Mouse (Mus musculus): Measurements from ENCODE around the gene H2-T22. TPM values are rescaled to one million over a fixed set of nuclear protein-coding genes. Genes with fewer than 3 reads are reported as not detected.
"Not testable (repeated sequence)": the region's sequence is repeated elsewhere in the genome, so short reads cannot be mapped to it uniquely, and the experiment has no call there.

H2-T22 gene
- polyA plus RNA-seq (2016; fragmentation: Nextera tagmentation; extraction: Ambion mirVana): 7.4 and 7.7 TPM in 2 replicates

DNA sequence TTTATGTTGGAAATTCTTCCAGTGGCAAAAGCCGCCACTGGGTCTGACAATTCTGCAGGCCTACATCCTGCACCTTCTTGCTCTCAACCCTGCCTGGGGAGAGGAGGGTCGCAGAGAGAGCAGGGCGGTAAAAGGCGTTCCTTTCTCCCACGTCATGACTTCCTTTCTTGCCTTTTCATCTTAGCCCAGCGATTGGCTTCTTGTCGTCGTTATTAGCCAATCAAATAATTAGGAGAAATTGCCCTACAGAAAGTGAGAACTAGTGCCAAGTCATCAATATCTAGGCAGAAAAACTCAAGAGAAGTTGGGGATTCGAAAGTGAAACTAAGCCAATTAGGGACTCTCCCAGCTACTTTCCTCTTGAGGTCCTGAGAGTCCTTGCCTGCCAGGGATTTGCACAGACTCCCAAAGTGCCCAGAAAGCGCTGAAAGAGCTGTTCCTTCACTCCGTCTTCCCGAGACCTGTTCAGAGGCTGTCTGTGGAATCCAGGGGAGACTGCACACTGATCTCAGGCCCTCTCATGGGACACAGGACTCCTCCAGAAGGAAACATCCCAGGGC, at the start of gene H2-T22, which contains the start of gene Gm6034:
TSS of gene H2-T22 (minus strand) at position 138 of the 560 bp plus-strand sequence.
TSS of gene Gm6034 (plus strand) at position 352 of the 560 bp plus-strand sequence.
- H3K9ac ChIP-seq: peak within 1 kb of the TSS; percentile 49
- not testable (repeated sequence) for H3K36me3 ChIP-seq; H3K9me3 ChIP-seq; H3K27me3 ChIP-seq (replicated peaks); H3K27ac ChIP-seq; H3K4me1 ChIP-seq
- 2% methylated on average over 12 of the region's 12 CpGs for WGBS
- ATAC-seq (ENCODE audit: low FRiP score, low read depth): peak; percentile 91
- peak within 1 kb of the TSS; percentile 69 for H3K4me2 ChIP-seq (replicated peaks)
- peak within 1 kb of the TSS; percentile 33 for H3K4me3 ChIP-seq

DNA sequence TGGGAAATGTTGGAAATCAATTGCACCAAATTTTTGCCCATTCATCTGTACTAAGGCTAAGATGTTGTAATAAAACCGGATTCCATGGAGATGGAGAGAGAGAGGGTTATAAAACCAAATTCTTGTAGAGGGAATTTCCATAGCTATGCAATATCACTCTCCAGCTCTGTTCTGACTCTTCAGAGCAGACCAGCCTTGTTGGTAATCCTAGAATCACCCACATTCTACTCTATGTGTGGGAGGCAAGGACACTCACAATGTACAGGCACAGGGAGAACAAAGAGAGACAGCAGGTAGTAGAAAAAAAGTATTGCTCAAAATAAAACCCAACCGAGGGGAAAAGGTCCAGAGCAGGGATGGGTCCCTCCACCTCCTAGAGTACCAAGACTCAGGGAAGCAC, 49.4 kb upstream of the H2-T22 start:
- no CpG with 5 or more reads among the region's 2 CpGs for WGBS
- H3K4me2 ChIP-seq (replicated peaks); ATAC-seq (ENCODE audit: low FRiP score, low read depth); H3K36me3 ChIP-seq; H3K9ac ChIP-seq; H3K4me3 ChIP-seq; H3K27ac ChIP-seq; H3K9me3 ChIP-seq; H3K4me1 ChIP-seq; H3K27me3 ChIP-seq (replicated peaks): not testable (repeated sequence)

DNA sequence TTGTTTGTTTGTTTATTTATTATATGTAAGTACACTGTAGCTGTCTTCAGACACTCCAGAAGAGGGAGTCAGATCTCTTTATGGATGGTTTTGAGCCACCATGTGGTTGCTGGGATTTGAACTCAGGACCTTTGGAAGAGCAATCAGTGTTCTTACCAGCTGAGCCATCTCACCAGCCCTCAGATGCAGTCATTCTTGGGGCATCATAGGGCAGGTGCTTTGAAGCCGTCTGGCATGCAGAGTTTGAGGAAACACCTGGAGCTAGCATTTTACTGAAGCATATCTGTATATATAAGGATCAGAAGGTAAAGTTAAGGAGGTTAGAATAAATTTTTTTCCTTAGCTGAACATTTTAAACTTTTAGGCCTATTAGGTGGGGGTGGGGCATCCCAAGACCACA, 43.4 kb upstream of the H2-T22 start:
- H3K4me3 ChIP-seq; H3K9me3 ChIP-seq; H3K4me2 ChIP-seq (replicated peaks); ATAC-seq (ENCODE audit: low FRiP score, low read depth); H3K9ac ChIP-seq; H3K27ac ChIP-seq; H3K36me3 ChIP-seq: not testable (repeated sequence)
- WGBS: 74% methylated on average over 1 of the region's 1 CpGs
- Histone ChIP-seq H3K4me1 (peaks cover 11% of the 10 kb centered on the region), H3K27me3 (replicated peaks) (peaks cover 12% of the 10 kb centered on the region)

DNA sequence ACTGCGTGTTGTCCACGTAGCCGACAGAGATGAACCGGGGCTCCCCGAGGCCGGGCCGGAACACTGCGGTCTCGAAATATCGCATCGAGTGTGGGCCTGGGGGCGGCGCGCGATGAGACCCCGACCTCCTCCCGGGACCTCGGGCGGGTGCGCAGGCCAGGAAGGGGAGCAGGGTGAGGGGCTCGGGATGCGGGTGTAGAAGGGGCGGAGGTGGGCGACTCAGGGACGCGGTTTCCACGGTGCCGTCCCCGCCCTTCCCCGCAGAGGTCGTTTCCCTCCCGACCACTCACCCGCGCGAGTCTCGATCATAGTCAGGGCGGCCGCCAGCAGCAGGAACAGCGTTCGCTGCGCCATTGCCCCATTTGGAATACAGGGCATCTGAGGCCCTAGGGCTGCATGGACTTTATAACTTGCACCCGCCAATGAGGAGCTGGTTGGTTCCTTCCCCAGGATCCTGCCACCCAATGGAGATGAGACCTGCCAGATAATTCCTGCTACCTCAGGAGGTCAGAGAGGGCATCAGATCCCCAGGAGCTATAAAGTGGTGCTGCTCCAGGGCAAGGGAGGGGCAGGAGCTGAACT, 41.4 kb upstream of the H2-T22 start:
- no peak overlapping the region for H3K27ac ChIP-seq
- peak overlapping the region; percentile 48 for H3K4me3 ChIP-seq
- H3K9me3 ChIP-seq: no peaks in the 10 kb centered on the region
- H3K4me1 ChIP-seq: peaks cover 11% of the 10 kb centered on the region
- H3K4me2 ChIP-seq (replicated peaks): peak overlapping the region; percentile 98
- H3K9ac ChIP-seq: peak overlapping the region; percentile 64
- 1% methylated on average over 42 of the region's 42 CpGs for WGBS
- H3K27me3 ChIP-seq (replicated peaks): peaks cover 12% of the 10 kb centered on the region
- peak; percentile 65 for ATAC-seq (ENCODE audit: low FRiP score, low read depth)
- H3K36me3 ChIP-seq: no peaks in the 10 kb centered on the region

DNA sequence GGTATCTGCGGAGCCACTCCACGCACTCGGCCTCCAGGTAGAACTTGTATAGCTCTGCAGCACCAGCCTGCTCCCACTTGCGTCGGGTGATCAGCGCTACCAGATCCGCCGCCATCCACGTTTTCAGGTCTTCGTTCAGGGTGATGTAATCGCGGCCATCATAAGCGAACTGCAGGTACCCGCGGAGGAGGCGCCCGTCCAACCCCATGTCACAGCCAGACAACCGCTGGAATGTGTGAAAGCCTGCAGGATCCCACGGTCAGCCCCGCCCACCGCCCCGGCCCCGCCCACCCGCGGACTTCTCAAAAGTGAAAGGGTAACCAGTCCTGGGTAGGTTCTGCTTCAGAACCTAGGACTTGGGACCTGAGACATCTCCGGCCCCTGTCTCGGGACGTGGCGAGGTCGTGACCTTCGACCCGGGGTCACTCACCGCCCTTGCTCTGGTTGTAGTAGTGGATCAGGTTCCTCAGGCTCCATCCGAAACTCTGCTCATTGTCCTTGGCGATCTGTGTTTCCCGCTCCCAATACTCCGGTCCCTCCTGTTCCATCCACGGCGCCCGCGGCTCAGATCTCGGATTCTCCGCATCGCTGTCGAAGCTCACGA, 40.8 kb upstream of the H2-T22 start:
- Histone ChIP-seq H3K27ac (no peak overlapping the region), H3K9me3 (no peaks in the 10 kb centered on the region), H3K36me3 (no peaks in the 10 kb centered on the region), H3K9ac (peak overlapping the region; percentile 64), H3K4me1 (peaks cover 11% of the 10 kb centered on the region), H3K4me2 (replicated peaks) (peak overlapping the region; percentile 98), H3K4me3 (peak overlapping the region; percentile 48), H3K27me3 (replicated peaks) (peaks cover 12% of the 10 kb centered on the region)
- WGBS: under 1% methylated on average over 46 of the region's 46 CpGs
- ATAC-seq (ENCODE audit: low FRiP score, low read depth): peak; percentile 85

DNA sequence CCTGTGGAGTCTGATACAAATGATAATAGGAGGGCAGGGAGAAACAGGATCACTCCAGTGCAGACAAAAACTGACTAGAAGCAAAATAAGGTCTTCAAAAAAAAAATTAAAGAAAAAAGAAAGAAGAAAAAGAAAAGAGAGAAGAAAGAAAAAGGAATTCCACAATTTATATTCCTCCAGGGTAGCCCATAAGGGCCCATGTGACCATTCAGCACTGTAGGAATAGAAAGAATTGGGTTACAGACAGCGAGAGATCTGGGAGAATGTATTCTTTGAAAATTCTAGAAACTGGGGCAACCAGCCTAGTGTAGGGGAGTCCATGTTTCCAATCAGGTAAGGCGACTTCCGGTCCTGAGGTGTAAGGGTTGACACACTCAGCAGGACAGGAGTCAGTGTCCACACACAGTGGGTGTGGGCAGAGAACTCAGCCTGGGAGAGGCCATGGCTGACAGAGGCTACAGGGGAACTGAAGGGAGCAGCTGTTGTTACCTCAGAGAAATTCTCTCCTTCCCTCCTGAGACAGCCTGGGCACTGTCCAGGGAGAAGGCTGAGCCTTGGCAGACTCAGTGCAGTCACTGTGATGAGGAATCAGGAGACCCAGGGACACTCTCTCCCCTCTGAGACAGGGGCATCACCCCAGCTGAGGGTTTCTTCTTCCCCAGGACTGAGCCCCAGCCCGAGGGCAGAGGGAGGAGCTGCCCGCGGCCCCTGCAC, 40.1 kb upstream of the H2-T22 start:
- H3K4me2 ChIP-seq (replicated peaks): peak overlapping the region; percentile 98
- not testable (repeated sequence) for H3K9me3 ChIP-seq; H3K36me3 ChIP-seq; ATAC-seq (ENCODE audit: low FRiP score, low read depth); H3K9ac ChIP-seq; H3K27ac ChIP-seq
- peak overlapping the region; percentile 48; the same call in 1 of the 2 replicates for H3K4me3 ChIP-seq
- H3K4me1 ChIP-seq: peaks cover 11% of the 10 kb centered on the region
- 36% methylated on average over 6 of the region's 6 CpGs for WGBS
- H3K27me3 ChIP-seq (replicated peaks): peaks cover 12% of the 10 kb centered on the region

DNA sequence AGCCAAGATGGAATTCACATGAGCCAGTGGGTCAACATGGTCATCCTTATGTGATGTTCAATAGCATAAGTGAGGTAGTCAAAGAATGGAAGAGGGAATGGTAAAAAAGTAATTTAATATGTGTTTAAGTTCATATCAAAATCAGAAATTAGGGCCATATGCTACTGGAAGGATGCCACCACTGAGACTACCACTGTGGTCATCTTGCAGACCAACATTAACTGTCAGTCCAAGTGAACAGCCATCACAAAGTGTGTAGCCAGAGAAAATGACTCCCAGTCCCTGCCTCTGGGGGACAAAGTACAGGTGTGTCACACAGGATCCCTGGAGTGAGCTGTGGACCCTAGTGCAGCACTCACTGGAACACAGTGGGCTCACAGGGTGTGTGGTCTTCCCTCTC, 39.4 kb upstream of the H2-T22 start:
- Histone ChIP-seq H3K27me3 (replicated peaks) (peaks cover 12% of the 10 kb centered on the region), H3K4me1 (peaks cover 11% of the 10 kb centered on the region)
- H3K4me3 ChIP-seq; H3K27ac ChIP-seq; H3K9ac ChIP-seq; H3K9me3 ChIP-seq; ATAC-seq (ENCODE audit: low FRiP score, low read depth); H3K4me2 ChIP-seq (replicated peaks); H3K36me3 ChIP-seq: not testable (repeated sequence)

DNA sequence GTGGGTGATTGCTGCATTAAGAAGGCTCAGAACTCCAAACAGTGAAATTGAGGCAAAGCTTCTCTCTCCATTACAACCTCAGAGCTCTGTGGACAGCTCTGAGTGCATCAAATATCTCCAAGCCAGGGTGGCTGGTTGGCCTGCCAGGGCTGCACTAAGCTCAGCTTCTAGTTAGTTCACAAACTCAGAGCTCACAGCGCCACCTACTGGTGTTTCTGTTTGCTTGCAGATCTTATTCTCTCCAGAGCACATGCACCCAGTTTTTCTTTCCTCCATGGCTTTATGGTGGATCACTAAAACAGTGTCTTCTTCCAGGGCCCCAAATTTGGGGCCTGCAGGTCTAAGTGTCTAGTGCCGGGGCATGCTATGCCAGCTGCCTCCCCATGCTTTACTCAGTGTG, 18.3 kb upstream of the H2-T22 start:
- H3K9ac ChIP-seq: no peak overlapping the region
- no peaks in the 10 kb centered on the region for H3K4me1 ChIP-seq
- no peaks in the 10 kb centered on the region for H3K27me3 ChIP-seq (replicated peaks)
- 20% methylated on average over 2 of the region's 2 CpGs for WGBS
- H3K9me3 ChIP-seq: no peaks in the 10 kb centered on the region
- no peak overlapping the region for H3K27ac ChIP-seq
- no peak for ATAC-seq (ENCODE audit: low FRiP score, low read depth)
- H3K4me2 ChIP-seq (replicated peaks): no peak overlapping the region
- H3K36me3 ChIP-seq: no peaks in the 10 kb centered on the region
- H3K4me3 ChIP-seq: no peak overlapping the region

DNA sequence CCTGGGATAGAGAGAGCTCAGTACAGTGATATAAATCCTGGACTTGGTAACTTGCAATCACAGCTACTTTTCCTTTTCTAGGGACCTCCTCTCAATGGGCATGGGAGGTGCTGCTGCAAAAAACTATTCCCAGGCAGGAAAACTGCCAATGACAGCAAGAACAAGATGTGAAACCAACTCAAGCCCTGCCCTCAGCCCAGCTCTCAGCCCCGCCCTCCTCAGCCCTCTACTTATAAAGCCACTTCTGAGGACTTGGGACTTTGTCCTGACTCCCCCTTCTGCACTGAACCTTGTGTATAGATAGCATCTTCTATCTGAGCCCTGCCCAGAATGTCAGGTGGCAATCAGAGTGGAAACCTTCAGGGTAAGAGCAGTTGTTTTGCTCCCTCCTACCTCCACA, 15.8 kb upstream of the H2-T22 start, which contains the start of gene Gm11127:
TSS of gene Gm11127 (minus strand) at position 10 of the 400 bp plus-strand sequence.
- not testable (repeated sequence) for H3K4me2 ChIP-seq (replicated peaks); H3K4me1 ChIP-seq; ATAC-seq (ENCODE audit: low FRiP score, low read depth); H3K4me3 ChIP-seq; H3K9me3 ChIP-seq; H3K27me3 ChIP-seq (replicated peaks); H3K36me3 ChIP-seq; H3K9ac ChIP-seq; H3K27ac ChIP-seq
- 75% methylated on average over 1 of the region's 1 CpGs for WGBS

DNA sequence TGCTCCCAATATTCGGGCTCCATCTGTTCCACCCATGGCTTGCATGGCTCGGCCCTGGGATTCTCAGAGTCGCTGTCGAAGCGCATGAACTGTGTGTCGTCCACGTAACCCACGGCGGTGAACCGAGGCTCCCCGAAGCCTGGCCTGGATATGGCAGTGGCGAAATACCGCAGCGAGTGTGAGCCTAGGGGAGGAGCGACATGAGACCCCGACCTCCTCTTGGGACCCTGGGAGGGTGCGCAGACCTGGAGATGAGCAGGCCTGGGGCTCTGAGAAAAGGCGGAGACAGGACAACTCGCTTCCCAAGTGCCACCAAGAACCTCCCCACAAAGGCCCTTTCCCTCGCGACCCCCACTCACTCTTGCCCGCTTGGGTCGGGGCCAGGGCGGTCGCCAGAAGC, 15.4 kb upstream of the H2-T22 start:
- H3K27me3 ChIP-seq (replicated peaks); H3K9me3 ChIP-seq; H3K4me2 ChIP-seq (replicated peaks); H3K9ac ChIP-seq; H3K4me1 ChIP-seq; ATAC-seq (ENCODE audit: low FRiP score, low read depth); H3K36me3 ChIP-seq; H3K27ac ChIP-seq; H3K4me3 ChIP-seq: not testable (repeated sequence)
- 88% methylated on average over 25 of the region's 25 CpGs for WGBS

DNA sequence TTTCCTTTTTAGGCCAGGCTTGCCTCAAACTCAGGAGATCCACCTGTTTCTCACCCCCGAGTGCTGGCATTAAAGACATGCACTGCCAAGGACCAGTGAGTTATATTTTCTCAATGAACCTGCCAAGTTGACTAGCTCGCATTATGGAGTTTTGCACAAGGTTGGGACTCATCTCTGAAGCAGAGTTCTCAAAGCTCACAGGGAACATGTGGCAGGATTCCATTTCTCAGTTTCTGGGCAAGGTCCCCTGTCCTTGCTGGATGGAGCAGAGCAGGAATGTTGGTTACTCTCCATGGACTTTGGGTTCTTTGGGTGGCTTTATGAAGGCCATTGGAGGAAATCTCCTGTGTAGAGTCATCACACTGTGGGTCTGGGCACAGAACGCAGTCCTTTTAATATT, 739 bp upstream of the H2-T22 start:
- WGBS: 84% methylated on average over 3 of the region's 3 CpGs
- H3K27ac ChIP-seq: no peak overlapping the region
- no peaks in the 10 kb centered on the region for H3K36me3 ChIP-seq
- H3K9me3 ChIP-seq: no peaks in the 10 kb centered on the region
- no peaks in the 10 kb centered on the region for H3K4me1 ChIP-seq
- H3K4me3 ChIP-seq: no peak overlapping the region
- peak overlapping the region; percentile 69 for H3K4me2 ChIP-seq (replicated peaks)
- ATAC-seq (ENCODE audit: low FRiP score, low read depth): no peak
- H3K9ac ChIP-seq: no peak overlapping the region
- no peaks in the 10 kb centered on the region for H3K27me3 ChIP-seq (replicated peaks)

DNA sequence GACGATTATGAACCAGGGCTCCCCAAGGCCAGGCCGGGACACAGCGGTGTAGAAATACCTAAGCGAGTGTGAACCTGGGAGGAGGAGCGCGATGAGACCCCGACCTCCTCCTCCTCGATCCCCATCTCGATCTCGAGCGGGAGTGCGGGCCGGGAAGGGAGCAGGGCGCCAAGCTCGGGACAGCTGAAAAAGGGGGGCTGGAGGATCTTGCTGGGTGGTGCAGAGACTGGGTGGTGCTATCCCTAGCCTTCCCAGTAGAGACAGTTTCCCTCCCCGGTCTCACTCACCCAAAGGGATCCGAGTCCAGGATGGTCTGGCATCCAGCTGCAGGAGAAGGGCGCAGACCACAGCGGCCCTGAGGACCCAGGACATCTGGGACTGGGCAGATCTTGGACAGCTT, 492 bp downstream of the H2-T22 start:
- H3K9ac ChIP-seq: peak overlapping the region; percentile 49
- not testable (repeated sequence) for H3K4me1 ChIP-seq; H3K27me3 ChIP-seq (replicated peaks); H3K27ac ChIP-seq; H3K9me3 ChIP-seq; H3K36me3 ChIP-seq
- peak; percentile 78 for ATAC-seq (ENCODE audit: low FRiP score, low read depth)
- peak overlapping the region; percentile 33 for H3K4me3 ChIP-seq
- peak overlapping the region; percentile 69 for H3K4me2 ChIP-seq (replicated peaks)
- WGBS: 2% methylated on average over 19 of the region's 19 CpGs

Measured in neural tube, embryonic 12.5 days (tissue).